ENCODE assay signal across 17 mouse cellular contexts in genomic region chr4:34889101-34889811, GRCm38 (mm10). TPM values are rescaled to one million over a fixed set of nuclear protein-coding genes. Genes with fewer than 3 reads are reported as not detected.
DNase-seq lines count a peak whose midpoint lies in the region; ATAC-seq and TF ChIP-seq lines count a peak whose summit lies in the region.
"Had no signal": no experiment of that assay in that cellular context is flagged by ENCODE, and none has a peak within 500 bp of the region (broad histone marks: within the 10 kb centered on the region; RNA-seq: fewer than 3 reads in every experiment).

No protein-coding gene starts in this region.

- no peak overlapping the region for H3K27ac ChIP-seq in lung, embryonic 14.5 days (ENCODE audit: low read depth)
- H3K27ac ChIP-seq in lung, postnatal 0 days (ENCODE audit: low read length), result no peak overlapping the region
- H3K27ac ChIP-seq in limb, embryonic 11.5 days (replicated peaks; ENCODE audit: low read depth, low read length), result no peak overlapping the region
- H3K27ac ChIP-seq: hindbrain, embryonic 13.5 days; neural tube, embryonic 15.5 days had no signal

- peaks cover 3% of the 10 kb centered on the region; the same call in 1 of the 2 replicates for H3K4me1 ChIP-seq in lung, embryonic 14.5 days (ENCODE audit: insufficient read depth)
- H3K4me1 ChIP-seq in lung, postnatal 0 days (ENCODE audit: insufficient read depth, low read depth, low read length), result 0 out of 2 replicates have a peak, but pooled peaks cover 5% of the 10 kb centered on the region
- no peaks in the 10 kb centered on the region for H3K4me1 ChIP-seq in limb, embryonic 11.5 days (ENCODE audit: control insufficient read depth, insufficient read depth, low read length)

- H3K9me3 ChIP-seq in lung, embryonic 14.5 days (ENCODE audit: low read depth, low read length), result no peaks in the 10 kb centered on the region
- no peaks in the 10 kb centered on the region for H3K9me3 ChIP-seq in lung, postnatal 0 days (ENCODE audit: low read length)
- H3K9me3 ChIP-seq in limb, embryonic 11.5 days (ENCODE audit: control insufficient read depth, low read length), result no peaks in the 10 kb centered on the region
- H3K9me3 ChIP-seq: hindbrain, embryonic 13.5 days; neural tube, embryonic 15.5 days had no signal

- no peak overlapping the region for H3K4me3 ChIP-seq in lung, embryonic 14.5 days (ENCODE audit: low read depth, low read length)
- no peak overlapping the region for H3K4me3 ChIP-seq in lung, postnatal 0 days (ENCODE audit: low read depth, low read length)
- no peak overlapping the region for H3K4me3 ChIP-seq in limb, embryonic 11.5 days (ENCODE audit: low read depth, low read length)
- H3K4me3 ChIP-seq: erythroblast, embryonic 14.5 days; hindbrain, embryonic 13.5 days; neural tube, embryonic 15.5 days had no signal

- TF ChIP-seq CTCF in lung, embryonic 14.5 days (IDR thresholded peaks at IDR 0.05; ENCODE audit: low read depth), result no peak
- TF ChIP-seq CTCF in lung, postnatal 0 days (IDR thresholded peaks at IDR 0.05), result no peak

- peak; percentile 6 for DNase-seq in lung, embryonic 14.5 days
- no peak for DNase-seq in lung, postnatal 0 days (ENCODE audit: low spot score)
- DNase-seq in ZHBTc4 (ENCODE audit: low read depth, low spot score), result peak; percentile 56
- peak; percentile 34 for DNase-seq in limb, embryonic 11.5 days (ENCODE audit: low spot score)
- DNase-seq in thymus, postnatal 14 days, result peak; percentile 39
- DNase-seq in urinary bladder, adult 2 months (ENCODE audit: low spot score), result no peak
- DNase-seq in right cerebral cortex, adult 18-20 months, result no peak
- DNase-seq: cerebellum, adult 11-12 months; gastrocnemius, postnatal 25 days; kidney, adult 8-10 months had no signal

- no peak for TF ChIP-seq EP300 in lung, postnatal 0 days (IDR thresholded peaks at IDR 0.05)

- no peak for ATAC-seq in lung, embryonic 14.5 days (ENCODE audit: insufficient read depth)
- no peak for ATAC-seq in lung, postnatal 0 days
- ATAC-seq in limb, embryonic 11.5 days (ENCODE audit: insufficient number of reproducible peaks, low FRiP score, low TSS enrichment, low read depth), result no peak
- ATAC-seq: activated CD4-positive, CD25-positive, alpha-beta regulatory T cell, adult 4 months had no signal

- no peak overlapping the region for H3K9ac ChIP-seq in lung, embryonic 14.5 days
- H3K9ac ChIP-seq in lung, postnatal 0 days (replicated peaks; ENCODE audit: low read depth), result no peak overlapping the region
- no peak overlapping the region for H3K9ac ChIP-seq in limb, embryonic 11.5 days (ENCODE audit: low read length)
- H3K9ac ChIP-seq: hindbrain, embryonic 13.5 days; neural tube, embryonic 15.5 days had no signal

- H3K36me3 ChIP-seq in lung, embryonic 14.5 days (ENCODE audit: insufficient read depth), result no peaks in the 10 kb centered on the region
- H3K36me3 ChIP-seq in lung, postnatal 0 days (ENCODE audit: insufficient read depth, low read length), result no peaks in the 10 kb centered on the region
- H3K36me3 ChIP-seq in limb, embryonic 11.5 days (ENCODE audit: control insufficient read depth, insufficient read depth, low read length), result no peaks in the 10 kb centered on the region
- H3K36me3 ChIP-seq: hindbrain, embryonic 13.5 days; neural tube, embryonic 15.5 days had no signal

- 5% methylated on average over 15 of the region's 15 CpGs for WGBS in lung, embryonic 14.5 days
- 16% methylated on average over 15 of the region's 15 CpGs for WGBS in lung, postnatal 0 days
- 3% methylated on average over 15 of the region's 15 CpGs for WGBS in limb, embryonic 11.5 days

- H3K4me2 ChIP-seq in lung, embryonic 14.5 days, result no peak overlapping the region
- no peak overlapping the region for H3K4me2 ChIP-seq in lung, postnatal 0 days (replicated peaks; ENCODE audit: low read depth, low read length)
- no peak overlapping the region for H3K4me2 ChIP-seq in limb, embryonic 11.5 days (ENCODE audit: low read depth, severe bottlenecking)
- H3K4me2 ChIP-seq: heart, embryonic 11.5 days; hindbrain, embryonic 13.5 days; neural tube, embryonic 15.5 days had no signal

- H3K27me3 ChIP-seq in lung, embryonic 14.5 days (ENCODE audit: insufficient read depth, low read length), result peaks cover 17% of the 10 kb centered on the region; the same call in 1 of the 2 replicates
- H3K27me3 ChIP-seq in lung, postnatal 0 days (replicated peaks; ENCODE audit: insufficient read depth, low read length), result no peaks in the 10 kb centered on the region
- H3K27me3 ChIP-seq in limb, embryonic 11.5 days (ENCODE audit: control insufficient read depth, insufficient read depth, low read length), result peaks cover 8% of the 10 kb centered on the region; the same call in 1 of the 2 replicates
- H3K27me3 ChIP-seq: neural tube, embryonic 15.5 days had no signal

RNA-seq across cellular contexts. Expression of gene Cga, which starts 4.3 kb away (rescaled TPM):
- polyA plus RNA-seq in lung, embryonic 14.5 days (2014; fragmentation: Nextera tagmentation; extraction: Ambion mirVana), result not detected in 2 replicates
- not detected in 2 replicates for polyA plus RNA-seq in lung, postnatal 0 days (2015; fragmentation: Nextera tagmentation; extraction: Ambion mirVana)
- not detected in 2 replicates for polyA plus RNA-seq in limb, embryonic 11.5 days (2014; fragmentation: Nextera tagmentation; extraction: Ambion mirVana)
- polyA plus RNA-seq in urinary bladder, adult 2 months (2012; rRNA removed), result not detected in 2 replicates
- polyA plus RNA-seq: activated CD4-positive, CD25-positive, alpha-beta regulatory T cell, adult 4 months; cortical plate, adult 2 months; erythroblast, embryonic 14.5 days; heart, embryonic 11.5 days; hindbrain, embryonic 13.5 days; testis, adult 2 months had no signal

RNA-seq across cellular contexts. Expression of gene Zfp292, which starts 6.5 kb away (rescaled TPM):
- polyA plus RNA-seq in lung, embryonic 14.5 days (2014; fragmentation: Nextera tagmentation; extraction: Ambion mirVana), result 24.5 and 24.7 TPM in 2 replicates
- 9.0 and 10.3 TPM in 2 replicates for polyA plus RNA-seq in lung, postnatal 0 days (2015; fragmentation: Nextera tagmentation; extraction: Ambion mirVana)
- polyA plus RNA-seq in limb, embryonic 11.5 days (2014; fragmentation: Nextera tagmentation; extraction: Ambion mirVana), result 35.2 and 35.9 TPM in 2 replicates
- 5.8 and 7.9 TPM in 2 replicates for polyA plus RNA-seq in urinary bladder, adult 2 months (2012; rRNA removed)

Comparison
In these comparisons a context has a peak if more than half of its experiments do, and no peak if none do; other contexts are left out.
1. DNase-seq: peak in lung, embryonic 14.5 days (single experiment), ZHBTc4 (single experiment), limb, embryonic 11.5 days (single experiment) and thymus, postnatal 14 days (single experiment); none in lung, postnatal 0 days (single experiment), urinary bladder, adult 2 months (single experiment) and right cerebral cortex, adult 18-20 months (single experiment).